Mouse (Mus musculus) splenic B cell, adult 2 months (primary cell): ENCODE data around the gene Bmp7.
A peak's percentile ranks its signal among the peaks of the same experiment; 100 is the strongest.

Experiments
- DNase-seq: peaks from one replicate; pipeline ENCODE4 v3.0.0-alpha.2; 2011; ENCODE audit warnings: low read depth, low spot score
- H3K27me3 ChIP-seq: 2 replicates; pipeline ENCODE4 v1.6.1; 2012; ENCODE audit warnings: mild to moderate bottlenecking, low read length, moderate library complexity, mixed read lengths; ENCODE audit not compliant: control insufficient read depth, poor library complexity, insufficient read depth, severe bottlenecking
- H3K36me3 ChIP-seq: 2 replicates; pipeline ENCODE4 v1.6.1; 2012; ENCODE audit warnings: mild to moderate bottlenecking, low read length, moderate library complexity, mixed read lengths; ENCODE audit not compliant: control insufficient read depth, poor library complexity, insufficient read depth, severe bottlenecking

The Bmp7 gene

DNA sequence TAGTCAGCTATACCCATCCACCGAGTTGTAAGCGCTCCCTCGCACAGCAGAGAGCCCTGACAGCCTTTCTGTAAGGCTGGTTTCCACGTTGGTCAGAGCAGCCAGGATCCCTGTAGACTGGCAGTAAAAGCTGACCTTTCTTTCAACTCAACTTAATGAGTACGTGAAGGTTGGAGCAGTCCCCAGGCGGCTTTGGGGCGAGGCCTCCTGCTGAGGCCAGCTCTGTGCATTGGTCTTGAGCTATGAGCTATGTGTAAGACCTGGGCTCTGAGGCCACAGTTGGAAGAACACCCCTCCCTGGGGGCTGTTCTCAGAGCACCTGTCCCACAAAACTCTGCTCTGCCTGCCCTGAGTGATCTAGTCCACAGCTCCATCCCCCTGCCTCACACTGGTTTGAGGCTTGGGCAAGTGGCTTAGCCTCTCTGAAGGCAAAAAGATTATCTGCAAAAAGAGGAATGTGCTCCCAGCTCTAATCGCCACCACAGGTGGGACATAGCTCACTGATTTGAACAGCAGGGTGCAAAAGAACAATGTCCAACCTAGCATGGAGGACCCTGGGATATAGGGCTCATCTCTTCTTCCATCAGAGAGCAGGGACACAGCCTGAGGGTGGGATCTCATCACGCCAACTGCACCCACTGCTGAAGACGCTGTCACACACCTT, 100.7 kb downstream of the Bmp7 start:
- H3K36me3 ChIP-seq = no peaks in the 10 kb centered on the region

DNA sequence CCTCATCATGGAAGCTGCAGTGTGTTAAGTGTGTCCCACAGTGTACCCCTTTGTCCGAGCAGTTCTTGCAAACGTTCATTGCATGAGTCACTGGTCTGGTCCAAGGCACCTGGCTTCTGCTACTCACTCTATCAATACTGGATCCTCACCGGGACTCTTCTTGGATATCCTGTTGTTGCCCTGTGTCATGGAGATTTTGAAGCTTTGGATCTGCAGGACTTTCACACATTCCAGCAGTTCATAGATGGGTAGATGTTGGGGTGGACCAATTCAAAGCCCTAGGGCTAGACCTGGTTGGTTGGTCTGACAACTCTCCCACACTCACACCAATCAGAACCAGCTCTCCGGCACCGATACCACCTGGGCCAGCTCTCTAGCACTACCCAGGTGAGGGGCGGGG, 103.6 kb downstream of the Bmp7 start:
- Histone ChIP-seq H3K36me3 (no peaks in the 10 kb centered on the region), H3K27me3 (no peaks in the 10 kb centered on the region)
- no peak for DNase-seq

More for the DNA sequence above, 100.7 kb downstream of the Bmp7 start:
- no peak for DNase-seq
- H3K27me3 ChIP-seq = no peaks in the 10 kb centered on the region

DNA sequence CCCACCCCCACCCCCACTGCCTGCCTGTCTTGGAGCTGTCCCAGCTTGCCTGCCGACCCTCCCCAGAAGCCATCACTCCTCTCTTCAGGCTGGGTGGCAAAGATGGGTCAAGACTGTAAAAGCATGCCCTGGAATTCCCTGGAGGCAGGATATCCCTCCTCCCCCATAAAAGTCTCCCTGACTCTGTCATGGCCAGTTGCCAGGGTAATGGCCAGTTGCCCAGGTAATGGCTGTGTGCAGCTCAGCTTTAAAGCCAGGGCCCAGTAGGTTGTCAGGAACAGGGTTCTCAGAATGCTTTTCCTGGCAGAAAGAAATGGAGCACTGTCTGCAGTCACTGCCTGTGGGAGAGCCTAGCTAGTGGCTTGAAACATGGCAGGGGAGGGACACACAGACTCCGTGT, 106.9 kb downstream of the Bmp7 start:
- no peak for DNase-seq
- Histone ChIP-seq H3K36me3 (no peaks in the 10 kb centered on the region), H3K27me3 (no peaks in the 10 kb centered on the region)

DNA sequence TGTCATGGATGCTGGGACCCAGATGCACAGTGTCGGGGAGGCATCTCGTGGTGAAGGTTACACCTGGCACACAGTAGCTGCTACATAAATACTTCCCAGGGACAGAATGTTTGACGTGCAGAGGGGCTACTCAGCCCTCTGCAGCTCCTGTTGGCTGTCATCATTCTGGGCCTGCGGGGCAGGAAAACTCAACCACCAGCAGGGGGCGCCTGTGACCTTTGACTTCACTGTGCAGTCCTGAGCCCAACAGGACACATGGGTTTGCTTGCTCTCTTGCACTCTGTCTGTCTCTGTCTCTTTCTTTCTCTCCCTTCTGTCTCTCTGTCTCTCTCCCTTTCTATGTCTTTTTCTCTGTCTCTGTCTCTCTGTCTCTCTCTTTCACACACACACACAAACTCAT, 108.4 kb downstream of the Bmp7 start:
- H3K27me3 ChIP-seq = no peaks in the 10 kb centered on the region
- no peaks in the 10 kb centered on the region for H3K36me3 ChIP-seq
- peak; percentile 78 for DNase-seq

DNA sequence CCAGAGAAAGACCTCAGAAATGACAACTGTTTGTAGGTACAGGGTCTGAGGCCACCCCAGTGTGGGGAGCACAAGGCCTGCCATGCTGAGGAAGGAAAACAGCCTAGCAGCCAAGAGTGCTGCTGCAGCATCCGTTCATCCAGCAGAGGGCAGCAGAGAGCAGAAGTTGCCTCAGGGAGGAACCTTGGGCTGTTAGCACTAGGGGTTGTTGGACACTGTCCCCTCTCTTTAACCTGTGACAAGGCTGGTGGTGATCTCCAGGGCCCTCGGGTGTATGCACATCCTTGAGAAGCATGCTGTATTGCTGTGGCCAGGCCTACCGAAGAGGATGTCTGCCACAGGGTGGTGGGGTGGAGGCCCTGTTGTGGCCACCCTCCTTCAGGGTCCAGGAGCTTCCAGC, 109.0 kb downstream of the Bmp7 start:
- H3K27me3 ChIP-seq = no peaks in the 10 kb centered on the region

DNA sequence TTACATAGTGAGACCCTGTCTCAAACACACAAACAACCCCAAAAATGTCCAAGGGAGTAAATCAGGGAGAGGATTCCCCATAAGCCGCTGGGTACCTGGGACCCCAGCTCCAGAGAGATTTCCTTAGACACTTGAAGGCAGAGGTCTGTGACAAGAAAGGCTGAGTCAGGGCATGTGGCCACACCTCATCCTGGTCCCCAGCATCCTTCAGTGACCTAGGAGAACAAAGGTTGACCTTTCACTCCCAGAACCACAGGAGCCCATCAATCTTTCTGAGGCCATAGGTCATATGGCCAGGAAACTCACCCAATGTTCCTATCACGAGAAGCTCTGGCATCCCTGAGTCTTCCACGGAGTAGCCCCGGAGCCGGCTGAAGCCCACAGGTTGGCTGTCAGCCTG, 111.9 kb downstream of the Bmp7 start:
- H3K36me3 ChIP-seq = no peaks in the 10 kb centered on the region
- H3K27me3 ChIP-seq = no peaks in the 10 kb centered on the region; the same call in 1 of the 2 replicates
- no peak for DNase-seq

More for the DNA sequence above, 109.0 kb downstream of the Bmp7 start:
- DNase-seq = peak; percentile 86
- no peaks in the 10 kb centered on the region for H3K36me3 ChIP-seq

DNA sequence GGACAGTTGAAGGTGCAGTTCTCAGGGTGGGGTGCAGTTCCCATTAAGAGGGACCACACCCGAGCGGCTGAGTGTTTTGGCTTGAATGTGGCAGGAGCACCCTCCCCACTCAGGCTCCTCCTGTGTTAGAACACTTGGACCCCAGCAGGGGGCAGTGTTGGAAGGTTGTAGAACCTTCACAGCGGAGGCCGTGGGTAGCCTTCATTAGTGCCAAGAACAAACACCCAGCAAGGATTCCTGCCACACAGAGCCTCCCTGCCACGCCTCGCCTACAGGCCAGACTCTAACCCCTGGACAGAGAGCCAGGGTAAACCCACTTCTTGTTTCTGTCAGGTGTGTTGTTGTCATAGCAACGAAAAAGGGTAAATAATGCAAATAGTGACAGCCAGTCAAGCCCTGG, 112.6 kb downstream of the Bmp7 start:
- Histone ChIP-seq H3K27me3 (no peaks in the 10 kb centered on the region; the same call in 1 of the 2 replicates), H3K36me3 (no peaks in the 10 kb centered on the region)
- peak; percentile 48 for DNase-seq

DNA sequence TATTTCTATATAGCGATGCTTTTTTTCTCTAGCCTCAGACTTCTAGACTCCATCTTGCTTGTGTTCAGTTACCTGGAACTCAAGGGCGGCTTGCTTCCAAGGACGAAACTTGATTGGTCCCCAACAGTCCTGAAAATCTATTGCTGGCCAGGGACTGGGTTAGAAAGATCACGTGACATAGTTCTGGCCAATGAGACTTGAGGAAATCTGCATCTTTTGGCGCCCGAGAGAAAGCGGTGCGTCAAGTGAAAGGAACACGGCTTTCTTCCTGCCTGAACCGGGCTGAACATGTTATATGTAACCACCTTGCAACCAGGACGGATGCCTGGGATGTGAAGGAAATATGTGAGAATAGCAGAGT, 114.4 kb downstream of the Bmp7 start:
- DNase-seq = no peak
- no peaks in the 10 kb centered on the region; the same call in 1 of the 2 replicates for H3K27me3 ChIP-seq
- H3K36me3 ChIP-seq = no peaks in the 10 kb centered on the region

DNA sequence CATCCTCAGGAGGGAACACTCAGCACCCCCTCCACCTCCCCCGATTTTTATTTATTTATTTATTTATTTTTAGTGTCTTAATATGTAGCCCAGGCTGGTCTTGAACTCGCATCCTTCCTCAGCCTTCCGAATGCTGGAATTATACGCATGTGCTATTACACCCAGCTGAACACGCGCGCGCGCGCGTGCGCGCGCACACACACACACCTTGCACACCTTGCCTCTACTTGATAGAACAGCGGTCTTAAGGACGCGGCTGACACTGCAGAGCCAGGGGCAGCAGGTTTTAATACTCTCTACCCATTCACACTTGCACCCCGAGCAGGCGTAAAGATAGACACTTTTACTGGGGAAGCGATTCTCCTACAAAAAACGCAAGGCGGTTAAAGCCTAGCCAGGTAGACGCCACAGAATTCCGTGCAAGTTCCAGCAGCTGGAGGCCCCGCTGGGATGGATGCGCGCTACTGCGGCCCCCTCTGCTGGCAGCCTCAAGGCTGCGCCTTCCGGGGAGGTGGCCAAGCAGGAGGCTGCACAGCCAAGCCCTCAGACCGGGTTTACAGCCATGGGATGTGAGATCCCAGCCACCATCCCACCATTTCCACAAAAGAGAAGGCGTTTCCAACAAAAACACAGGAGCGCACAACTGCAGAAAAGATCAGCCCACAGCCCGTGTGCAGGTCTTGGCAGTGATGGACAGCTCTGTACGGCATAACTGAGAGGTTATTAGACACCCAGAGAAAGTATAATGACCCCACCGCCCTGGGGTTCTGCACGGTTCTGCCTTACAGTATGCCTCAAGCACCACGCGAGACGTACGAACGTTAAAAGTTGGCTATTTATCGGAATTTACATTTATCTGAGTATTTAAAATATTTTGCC, 115.0 kb downstream of the Bmp7 start:
- DNase-seq = no peak
- no peaks in the 10 kb centered on the region; the same call in 1 of the 2 replicates for H3K27me3 ChIP-seq
- no peaks in the 10 kb centered on the region for H3K36me3 ChIP-seq

DNA sequence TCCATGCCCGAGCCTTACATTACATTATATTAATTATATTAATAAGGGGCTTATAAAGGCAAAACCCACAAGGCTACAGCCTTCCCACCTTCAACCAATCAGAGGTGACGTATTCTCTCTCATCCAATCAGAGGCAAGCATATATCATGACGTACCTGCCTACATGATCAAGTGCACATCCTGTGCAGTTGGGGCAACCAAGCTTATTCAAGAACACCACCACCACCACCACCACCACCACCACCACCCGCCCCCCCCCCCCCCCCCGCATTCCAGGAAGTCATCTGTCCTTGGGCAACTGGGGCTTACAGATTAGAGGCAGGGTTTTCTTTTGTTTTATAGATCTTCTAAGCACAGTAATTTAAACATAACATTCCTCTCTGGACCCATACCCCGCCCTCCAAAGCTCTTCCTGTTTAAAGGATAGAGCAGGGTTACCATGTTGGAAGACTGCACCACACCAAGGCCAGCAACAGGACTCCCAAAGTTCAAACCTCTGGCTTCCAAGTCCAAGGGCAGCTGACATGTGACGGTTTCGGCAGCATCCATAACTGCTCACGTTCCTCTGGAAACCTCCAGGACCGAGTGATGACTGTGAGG, 121.4 kb downstream of the Bmp7 start:
- Histone ChIP-seq H3K27me3 (no peaks in the 10 kb centered on the region), H3K36me3 (no peaks in the 10 kb centered on the region)
- no peak for DNase-seq
